Mouse (Mus musculus) limb, embryonic 14.5 days (tissue): ENCODE data around the gene Gm49336. TPM values are rescaled to one million over a fixed set of nuclear protein-coding genes. Genes with fewer than 3 reads are reported as not detected.

ENCODE experiments used
- ATAC-seq: fragments of 200-750 bp; cut with Nextera tagmentation; 2 replicates; pipeline ENCODE4 v1.8.0; 2017; ENCODE audit warnings: low read depth, moderate number of reproducible peaks, moderate TSS enrichment; ENCODE audit not compliant: low FRiP score
- DNase-seq: peaks from one replicate; pipeline ENCODE4 v3.0.0-alpha.2; 2015; ENCODE audit warnings: low spot score
- H3K27ac ChIP-seq: fragments of 300-500 bp; sonication (generic); replicated peaks from 2 replicates; pipeline ENCODE4 v1.5.1; 2014; ENCODE audit warnings: low read depth, mild to moderate bottlenecking, low read length, moderate library complexity, mixed read lengths
- H3K27me3 ChIP-seq: fragments of 300-500 bp; sonication (generic); 2 replicates; pipeline ENCODE4 v1.6.1; 2014; ENCODE audit warnings: low read length, mixed read lengths; ENCODE audit not compliant: control insufficient read depth, insufficient read depth
- H3K36me3 ChIP-seq: fragments of 300-500 bp; sonication (generic); 2 replicates; pipeline ENCODE4 v1.6.1; 2014; ENCODE audit warnings: mild to moderate bottlenecking, low read length, moderate library complexity, mixed read lengths; ENCODE audit not compliant: control insufficient read depth, insufficient read depth
- H3K4me1 ChIP-seq: fragments of 300-500 bp; sonication (generic); 2 replicates; pipeline ENCODE4 v1.6.1; 2014; ENCODE audit warnings: antibody characterized with exemption, low read length, mixed read lengths; ENCODE audit not compliant: control insufficient read depth, insufficient read depth
- H3K4me2 ChIP-seq: fragments of 300-500 bp; sonication (generic); replicated peaks from 2 replicates; pipeline ENCODE4 v1.6.1; 2014; ENCODE audit warnings: low read depth, mild to moderate bottlenecking, low read length, moderate library complexity; ENCODE audit not compliant: severe bottlenecking
- H3K4me3 ChIP-seq: fragments of 300-500 bp; sonication (generic); replicated peaks from 2 replicates; pipeline ENCODE4 v1.5.1; 2014; ENCODE audit warnings: low read length
- H3K9ac ChIP-seq: fragments of 300-500 bp; sonication (generic); 2 replicates; pipeline ENCODE4 v1.6.1; 2014; ENCODE audit warnings: mild to moderate bottlenecking, low read depth, low read length, moderate library complexity; ENCODE audit not compliant: severe bottlenecking
- H3K9me3 ChIP-seq: fragments of 300-500 bp; sonication (generic); 2 replicates; pipeline ENCODE4 v1.6.1; 2016; ENCODE audit warnings: low read length; ENCODE audit not compliant: control insufficient read depth
- POLR2A ChIP-seq: fragments of 200-500 bp; IDR thresholded peaks from 2 replicates; pipeline ENCODE4 v1.8.0; 2012; ENCODE audit warnings: inconsistent platforms, mild to moderate bottlenecking, moderate library complexity, borderline replicate concordance; ENCODE audit not compliant: insufficient read depth, insufficient read length; ENCODE audit errors: extremely low read depth
- WGBS: fragments of 180-500 bp; shearing (Covaris S2); extraction: QIAGEN DNeasy Blood & Tissue Kit; methylation state at CpG from one replicate; pipeline ENCODE4 v1.1.7; 2014; 5-methylcytosine and 5-hydroxymethylcytosine counted together
- polyA plus RNA-seq, 2 experiments: library from polyadenylated mRNA; depleted of rRNA in 1 of 2; stranded (reverse) in 1 of 2; unstranded in 1 of 2; fragments of >200 nt; fragmentation: Nextera tagmentation in 1 of 2; extraction: Ambion mirVana in 1 of 2; gene quantifications; 2 replicates each; pipeline versions ENCODE4 v1.2.1 to v1.2.3; 2012 to 2014

Gene Gm49336
- polyA plus RNA-seq, 2 experiments, result 42.3 to 49.6 TPM

DNA sequence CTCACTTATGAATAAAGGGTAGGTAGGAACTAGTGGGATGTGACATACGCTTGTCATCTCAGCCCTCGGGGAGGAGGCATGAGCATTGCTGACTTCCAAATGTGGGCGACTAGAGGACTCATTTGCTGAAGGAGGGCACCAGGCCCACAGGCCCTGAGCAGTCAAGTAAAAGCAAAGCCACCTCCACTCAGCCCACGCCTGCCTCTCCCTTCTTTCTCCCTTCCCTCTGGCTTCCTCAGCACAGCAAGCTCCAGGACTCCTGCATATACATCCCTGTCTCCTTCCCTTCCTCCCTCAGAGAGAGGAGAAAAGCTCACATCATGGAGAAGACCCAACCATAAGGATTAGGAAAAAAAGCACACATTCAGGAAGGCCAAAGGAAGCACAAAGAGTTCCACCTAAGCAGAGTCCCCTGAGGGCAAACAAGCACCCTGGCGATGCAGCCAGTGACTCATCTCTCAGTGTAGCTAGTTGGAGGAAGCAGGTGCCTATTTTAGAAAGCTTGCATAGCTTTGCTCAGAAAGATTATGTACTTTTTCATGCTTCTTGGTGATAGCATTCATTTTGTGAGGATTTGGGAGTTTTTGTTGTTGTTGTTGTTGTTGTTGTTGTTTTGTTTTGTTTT, 63.0 kb downstream of the Gm49336 start:
- H3K27ac ChIP-seq, result no peak overlapping the region
- TF ChIP-seq POLR2A, result no peak
- no peaks in the 10 kb centered on the region for H3K4me1 ChIP-seq
- no peak overlapping the region for H3K4me3 ChIP-seq
- no peaks in the 10 kb centered on the region for H3K9me3 ChIP-seq
- WGBS, result 74% methylated on average over 5 of the region's 5 CpGs
- H3K27me3 ChIP-seq, result no peaks in the 10 kb centered on the region
- no peaks in the 10 kb centered on the region for H3K36me3 ChIP-seq
- DNase-seq (no peak), ATAC-seq (no peak)
- H3K4me2 ChIP-seq, result no peak overlapping the region
- no peak overlapping the region for H3K9ac ChIP-seq

DNA sequence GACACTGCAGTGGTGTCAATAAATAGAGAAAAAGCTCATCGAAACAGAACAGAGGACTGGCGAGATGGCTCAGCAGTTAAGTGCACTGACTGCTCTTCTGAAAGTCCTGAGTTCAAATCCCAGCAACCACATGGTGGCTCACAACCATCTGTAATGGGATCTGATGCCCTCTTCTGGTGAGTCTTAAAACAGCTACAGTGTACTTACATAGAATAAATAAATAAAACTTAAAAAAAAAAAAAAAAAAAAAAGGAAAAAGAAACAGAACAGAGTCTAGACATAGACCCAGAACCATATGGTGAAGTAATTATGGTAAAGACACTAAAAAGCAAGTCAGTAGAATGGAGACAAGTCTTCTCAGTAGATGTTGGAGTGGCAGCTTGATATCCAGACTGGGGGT, 70.0 kb downstream of the Gm49336 start:
- no peak for ATAC-seq
- no peak for DNase-seq
- no peak for TF ChIP-seq POLR2A
- 0 out of 2 replicates have a peak, but pooled peaks cover 3% of the 10 kb centered on the region for H3K4me1 ChIP-seq
- no peak overlapping the region for H3K4me2 ChIP-seq
- no peaks in the 10 kb centered on the region for H3K36me3 ChIP-seq
- H3K27me3 ChIP-seq, result peaks cover 19% of the 10 kb centered on the region; the same call in 1 of the 2 replicates
- WGBS, result 96% methylated on average over 2 of the region's 2 CpGs
- no peak overlapping the region for H3K9ac ChIP-seq
- H3K27ac ChIP-seq, result no peak overlapping the region
- H3K4me3 ChIP-seq, result no peak overlapping the region
- H3K9me3 ChIP-seq, result no peaks in the 10 kb centered on the region

DNA sequence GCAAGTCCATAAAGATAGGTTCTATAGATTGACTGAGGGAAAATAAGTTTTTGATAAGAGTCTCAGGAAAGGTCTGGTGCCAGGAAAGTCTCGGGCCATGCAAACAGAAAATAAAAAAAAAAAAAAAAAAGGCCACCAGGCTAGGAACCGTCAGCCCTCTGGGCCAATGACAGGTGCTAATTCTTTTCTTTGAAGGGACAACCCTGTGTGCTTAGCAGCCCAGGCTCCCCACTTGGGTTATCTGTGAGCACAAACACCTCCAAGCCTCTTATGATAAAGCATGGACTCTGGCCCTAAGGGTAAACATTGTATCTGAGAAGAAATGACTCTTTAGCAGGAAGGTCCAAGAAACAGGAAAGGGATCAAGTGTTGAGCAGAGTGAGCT, 72.7 kb downstream of the Gm49336 start:
- no peak overlapping the region for H3K4me3 ChIP-seq
- H3K4me2 ChIP-seq, result no peak overlapping the region
- 26% methylated on average over 2 of the region's 2 CpGs for WGBS
- no peaks in the 10 kb centered on the region for H3K9me3 ChIP-seq
- no peak overlapping the region for H3K27ac ChIP-seq
- no peak for TF ChIP-seq POLR2A
- ATAC-seq, result no peak
- DNase-seq, result no peak
- 0 out of 2 replicates have a peak, but pooled peaks cover 3% of the 10 kb centered on the region for H3K4me1 ChIP-seq
- H3K9ac ChIP-seq, result no peak overlapping the region
- H3K27me3 ChIP-seq, result peaks cover 26% of the 10 kb centered on the region; the same call in 1 of the 2 replicates
- no peaks in the 10 kb centered on the region for H3K36me3 ChIP-seq

DNA sequence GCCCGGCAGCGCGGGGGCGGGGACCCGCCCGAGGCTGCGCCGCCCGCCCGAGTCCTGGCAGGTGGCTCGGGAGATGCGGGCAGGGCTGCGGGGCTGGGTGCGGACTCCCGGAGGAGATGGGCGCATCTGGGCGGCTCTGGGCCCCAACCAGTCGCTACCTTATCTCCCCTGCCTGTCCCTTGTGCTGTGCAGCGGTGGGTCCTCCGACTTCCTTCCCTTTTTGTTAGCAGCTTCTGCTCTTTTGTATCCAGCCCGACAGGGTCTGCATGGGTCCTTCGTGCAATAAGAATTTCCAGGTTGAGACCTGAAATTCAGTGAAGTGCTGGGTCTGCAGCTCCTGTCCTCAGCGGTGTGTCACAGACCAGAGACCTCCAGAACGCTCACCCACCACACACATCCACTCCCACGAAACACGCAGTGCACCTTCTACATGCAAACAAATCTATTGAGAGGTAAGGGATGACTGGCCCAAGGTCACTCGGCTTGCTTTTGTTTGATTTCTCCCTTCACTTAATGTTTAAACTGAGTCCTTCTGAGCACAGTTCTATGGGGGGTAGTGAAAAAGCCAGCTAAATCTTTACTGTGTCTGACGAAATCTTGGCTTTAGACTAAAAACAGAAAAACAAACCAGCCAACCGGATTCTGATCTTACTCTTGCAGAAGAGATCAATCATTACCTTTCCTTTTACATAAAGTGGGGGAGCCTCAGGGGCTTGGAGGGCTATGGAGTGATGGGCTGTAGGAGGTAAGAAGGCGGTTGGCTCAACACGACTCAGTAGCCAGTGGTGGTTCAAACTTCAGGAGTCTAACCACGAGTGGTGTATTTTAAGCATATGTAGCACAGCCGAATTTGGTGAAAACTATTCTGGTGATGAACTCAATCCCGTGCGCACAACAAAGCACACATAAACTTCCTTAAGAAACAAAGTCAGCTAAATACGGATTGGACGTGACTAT, 73.4 kb downstream of the Gm49336 start:
- TF ChIP-seq POLR2A, result no peak
- peak overlapping the region; percentile 99 for H3K4me2 ChIP-seq
- no peaks in the 10 kb centered on the region for H3K9me3 ChIP-seq
- 38% methylated on average over 19 of the region's 37 CpGs for WGBS
- H3K4me3 ChIP-seq, result peak overlapping the region; percentile 71
- H3K4me1 ChIP-seq, result 0 out of 2 replicates have a peak, but pooled peaks cover 3% of the 10 kb centered on the region
- H3K27me3 ChIP-seq, result peaks cover 26% of the 10 kb centered on the region; the same call in 1 of the 2 replicates
- DNase-seq (no peak), ATAC-seq (no peak)
- H3K36me3 ChIP-seq, result no peaks in the 10 kb centered on the region
- H3K9ac ChIP-seq, result peak overlapping the region; percentile 64
- no peak overlapping the region for H3K27ac ChIP-seq

DNA sequence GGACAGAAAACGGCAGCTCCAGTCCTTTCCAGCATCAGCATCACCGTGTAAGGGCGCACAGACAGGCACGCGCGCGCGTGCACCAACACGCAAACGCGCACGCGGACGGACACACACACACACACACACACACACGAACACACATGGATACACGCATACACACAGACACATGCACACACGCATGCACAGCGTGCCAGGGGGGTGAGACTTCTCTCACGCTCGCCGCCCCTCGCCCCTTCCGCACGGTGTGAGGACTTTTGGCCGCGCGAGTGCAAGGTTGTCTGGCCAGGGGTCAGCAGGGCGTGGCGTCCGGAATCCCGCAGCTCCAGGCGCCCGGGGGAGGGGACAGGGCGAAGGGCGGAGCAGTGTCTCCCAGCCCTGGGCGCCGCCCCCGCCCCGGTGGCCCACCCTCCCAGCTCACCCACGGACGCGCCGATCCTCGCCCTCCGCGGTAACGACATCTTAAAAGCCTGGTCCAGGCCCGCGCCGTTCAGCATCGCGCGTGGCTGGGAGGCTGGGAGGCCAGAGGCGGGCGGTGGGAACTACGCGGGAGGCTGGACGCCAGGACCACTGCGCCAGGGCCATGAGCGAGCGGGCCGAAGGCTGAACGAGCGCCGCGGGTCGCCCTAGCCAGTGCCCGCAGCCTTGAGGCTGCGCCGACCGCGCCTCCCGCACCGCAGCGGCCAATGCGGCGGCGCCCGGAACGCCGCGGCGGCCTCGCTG, 74.3 kb downstream of the Gm49336 start:
- Histone ChIP-seq H3K9ac (peak overlapping the region; percentile 64), H3K4me2 (peak overlapping the region; percentile 99), H3K27me3 (peaks cover 26% of the 10 kb centered on the region; the same call in 1 of the 2 replicates), H3K4me3 (peak overlapping the region; percentile 71), H3K4me1 (0 out of 2 replicates have a peak, but pooled peaks cover 3% of the 10 kb centered on the region), H3K36me3 (no peaks in the 10 kb centered on the region), H3K9me3 (no peaks in the 10 kb centered on the region), H3K27ac (no peak overlapping the region)
- no peak for DNase-seq
- no peak for TF ChIP-seq POLR2A
- ATAC-seq, result peak; percentile 80
- under 1% methylated on average over 45 of the region's 84 CpGs for WGBS
